In genomic region chr16:37789015-37789381, GRCm38 (mm10) we compare ENCODE assay signal across 9 mouse cellular contexts. TPM values are rescaled to one million over a fixed set of nuclear protein-coding genes. Genes with fewer than 3 reads are reported as not detected.
DNase-seq lines count a peak whose midpoint lies in the region; ATAC-seq and TF ChIP-seq lines count a peak whose summit lies in the region.
"Had no signal": no experiment of that assay in that cellular context is flagged by ENCODE, and none has a peak within 500 bp of the region (broad histone marks: within the 10 kb centered on the region; RNA-seq: fewer than 3 reads in every experiment).

No protein-coding gene starts in this region.

- H3K27me3 ChIP-seq in forebrain, embryonic 10.5 days (ENCODE audit: poor library complexity, severe bottlenecking), result no peaks in the 10 kb centered on the region
- no peaks in the 10 kb centered on the region for H3K27me3 ChIP-seq in forebrain, postnatal 0 days (ENCODE audit: insufficient read depth, low read length)
- H3K27me3 ChIP-seq in forebrain, embryonic 14.5 days (replicated peaks; ENCODE audit: control insufficient read depth, insufficient read depth, low read length), result no peaks in the 10 kb centered on the region
- H3K27me3 ChIP-seq in hindbrain, embryonic 12.5 days, result no peaks in the 10 kb centered on the region
- H3K27me3 ChIP-seq in midbrain, embryonic 12.5 days, result peaks cover 24% of the 10 kb centered on the region; the same call in 1 of the 2 replicates

- H3K9me3 ChIP-seq in forebrain, embryonic 10.5 days, result no peaks in the 10 kb centered on the region
- no peaks in the 10 kb centered on the region for H3K9me3 ChIP-seq in forebrain, postnatal 0 days (ENCODE audit: low read length)
- H3K9me3 ChIP-seq in forebrain, embryonic 14.5 days (replicated peaks; ENCODE audit: control insufficient read depth, low read length), result no peaks in the 10 kb centered on the region
- H3K9me3 ChIP-seq in hindbrain, embryonic 12.5 days (replicated peaks), result no peaks in the 10 kb centered on the region
- no peaks in the 10 kb centered on the region for H3K9me3 ChIP-seq in midbrain, embryonic 12.5 days

- H3K36me3 ChIP-seq in forebrain, embryonic 10.5 days (replicated peaks), result peaks cover 56% of the 10 kb centered on the region
- no peaks in the 10 kb centered on the region for H3K36me3 ChIP-seq in forebrain, postnatal 0 days (ENCODE audit: insufficient read depth)
- no peaks in the 10 kb centered on the region for H3K36me3 ChIP-seq in forebrain, embryonic 14.5 days (ENCODE audit: control insufficient read depth, insufficient read depth, low read length)
- peaks cover 3% of the 10 kb centered on the region; the same call in 1 of the 2 replicates for H3K36me3 ChIP-seq in hindbrain, embryonic 12.5 days
- H3K36me3 ChIP-seq in midbrain, embryonic 12.5 days, result no peaks in the 10 kb centered on the region; the same call in 1 of the 2 replicates

- no peak for TF ChIP-seq CTCF in forebrain, postnatal 0 days (IDR thresholded peaks at IDR 0.05; ENCODE audit: low read depth)

- WGBS in forebrain, embryonic 10.5 days, result 87% methylated on average over 6 of the region's 6 CpGs
- 45% methylated on average over 6 of the region's 6 CpGs for WGBS in forebrain, postnatal 0 days
- 48% methylated on average over 6 of the region's 6 CpGs for WGBS in forebrain, embryonic 14.5 days
- 71% methylated on average over 6 of the region's 6 CpGs for WGBS in hindbrain, embryonic 12.5 days
- WGBS in midbrain, embryonic 12.5 days, result 76% methylated on average over 6 of the region's 6 CpGs

- no peak for ATAC-seq in forebrain, postnatal 0 days
- ATAC-seq in forebrain, embryonic 14.5 days, result peak; percentile 18
- no peak for ATAC-seq in hindbrain, embryonic 12.5 days (ENCODE audit: low FRiP score)
- no peak for ATAC-seq in midbrain, embryonic 12.5 days (ENCODE audit: low FRiP score, low read depth)
- ATAC-seq in megakaryocyte progenitor cell, adult 5-6 weeks (replicated peaks; ENCODE audit: poor library complexity), result no peak
- no peak for ATAC-seq in erythroblast, adult 5-6 weeks (replicated peaks; ENCODE audit: low FRiP score, poor library complexity, severe bottlenecking)
- ATAC-seq: inflammation-experienced regulatory T-cells, adult 6 months had no signal

- H3K4me3 ChIP-seq in forebrain, embryonic 10.5 days, result no peak overlapping the region
- H3K4me3 ChIP-seq in forebrain, postnatal 0 days (ENCODE audit: low read depth, low read length), result no peak overlapping the region
- no peak overlapping the region for H3K4me3 ChIP-seq in forebrain, embryonic 14.5 days (ENCODE audit: low read depth, low read length)
- H3K4me3 ChIP-seq in hindbrain, embryonic 12.5 days, result no peak overlapping the region
- H3K4me3 ChIP-seq in midbrain, embryonic 12.5 days, result no peak overlapping the region

- H3K4me2 ChIP-seq in forebrain, postnatal 0 days (ENCODE audit: low read depth), result no peak overlapping the region
- 0 out of 2 replicates have a peak overlapping the region, but pooled peaks have one; percentile 2 for H3K4me2 ChIP-seq in forebrain, embryonic 14.5 days (ENCODE audit: low read length)
- peak overlapping the region; percentile 25; the same call in 1 of the 2 replicates for H3K4me2 ChIP-seq in hindbrain, embryonic 12.5 days (replicated peaks)
- H3K4me2 ChIP-seq in midbrain, embryonic 12.5 days (replicated peaks), result no peak overlapping the region

- peaks cover 62% of the 10 kb centered on the region for H3K4me1 ChIP-seq in forebrain, embryonic 10.5 days
- peaks cover 10% of the 10 kb centered on the region for H3K4me1 ChIP-seq in forebrain, postnatal 0 days (ENCODE audit: insufficient read depth)
- peaks cover 23% of the 10 kb centered on the region for H3K4me1 ChIP-seq in forebrain, embryonic 14.5 days (ENCODE audit: control insufficient read depth, insufficient read depth, low read length)
- peaks cover 51% of the 10 kb centered on the region for H3K4me1 ChIP-seq in hindbrain, embryonic 12.5 days
- H3K4me1 ChIP-seq in midbrain, embryonic 12.5 days, result peaks cover 43% of the 10 kb centered on the region

- no peak overlapping the region for H3K9ac ChIP-seq in forebrain, postnatal 0 days
- no peak overlapping the region for H3K9ac ChIP-seq in forebrain, embryonic 14.5 days (ENCODE audit: low read length)
- H3K9ac ChIP-seq in hindbrain, embryonic 12.5 days, result no peak overlapping the region
- no peak overlapping the region for H3K9ac ChIP-seq in midbrain, embryonic 12.5 days (replicated peaks)

- no peak for DNase-seq in forebrain, embryonic 10.5 days (ENCODE audit: extremely low spot score, low spot score)
- DNase-seq in forebrain, postnatal 0 days, result no peak
- peak; percentile 42 for DNase-seq in forebrain, embryonic 14.5 days (ENCODE audit: low spot score)
- no peak for DNase-seq in adrenal gland, postnatal 25 days

- peak overlapping the region; percentile 85 for H3K27ac ChIP-seq in forebrain, embryonic 10.5 days
- no peak overlapping the region for H3K27ac ChIP-seq in forebrain, postnatal 0 days (ENCODE audit: low read depth, low read length)
- peak overlapping the region; percentile 74; the same call in 1 of the 2 replicates for H3K27ac ChIP-seq in forebrain, embryonic 14.5 days (ENCODE audit: low read depth, low read length)
- H3K27ac ChIP-seq in hindbrain, embryonic 12.5 days, result peak overlapping the region; percentile 87
- peak overlapping the region; percentile 81 for H3K27ac ChIP-seq in midbrain, embryonic 12.5 days (replicated peaks)

RNA-seq across cellular contexts. Expression of gene Fstl1, which starts 12.3 kb away (rescaled TPM):
- polyA plus RNA-seq in forebrain, embryonic 10.5 days (2016; fragmentation: Nextera tagmentation; extraction: Ambion mirVana), result 140 and 143 TPM in 2 replicates
- total RNA-seq in forebrain, postnatal 0 days (2014; rRNA removed), result 62.6 and 78.3 TPM in 2 replicates
- 67.2 and 67.5 TPM in 2 replicates for polyA plus RNA-seq in forebrain, postnatal 0 days (2015; fragmentation: Nextera tagmentation; extraction: Ambion mirVana)
- 90.2 and 101 TPM in 2 replicates for polyA plus RNA-seq in forebrain, embryonic 14.5 days (2014; fragmentation: Nextera tagmentation; extraction: Ambion mirVana)
- polyA plus RNA-seq in hindbrain, embryonic 12.5 days (2016; fragmentation: Nextera tagmentation; extraction: Ambion mirVana), result 328 and 345 TPM in 2 replicates
- 169 and 215 TPM in 2 replicates for polyA plus RNA-seq in midbrain, embryonic 12.5 days (2016; fragmentation: Nextera tagmentation; extraction: Ambion mirVana)
- total RNA-seq in megakaryocyte progenitor cell, adult 5-6 weeks (2015), result 0.32 and 4.0 TPM in 2 replicates
- 0.04 and 0.61 TPM in 2 replicates for total RNA-seq in megakaryocyte progenitor cell, adult 5-6 weeks (2017)
- total RNA-seq in adrenal gland, postnatal 25 days (2021), result 45.8 and 46.1 TPM in 2 replicates
- total RNA-seq in erythroblast, adult 5-6 weeks (2015; ENCODE audit: low replicate concordance), result 0.63 TPM in 1 of 2 replicates, not detected in the other
- 0.77 and 0.98 TPM in 2 replicates for total RNA-seq in erythroblast, adult 5-6 weeks (2017; ENCODE audit: low replicate concordance)

Comparison
In these comparisons a context has a peak if more than half of its experiments do, and no peak if none do; other contexts are left out.
1. H3K4me2 ChIP-seq: peak in forebrain, embryonic 14.5 days (single experiment) and hindbrain, embryonic 12.5 days (single experiment); none in forebrain, postnatal 0 days (single experiment) and midbrain, embryonic 12.5 days (single experiment).